Mouse (Mus musculus) G1E (cell line): ENCODE measurements around the gene Cog5.

Experiments
- CTCF ChIP-seq: IDR thresholded peaks from 2 replicates; pipeline ENCODE4 v1.5.1; 2012; ENCODE audit warnings: low read depth, low read length, inconsistent platforms, mixed read lengths
- POLR2AphosphoS5 ChIP-seq: IDR thresholded peaks from 2 replicates; pipeline ENCODE4 v1.6.1; 2012; ENCODE audit warnings: low read depth, low read length, inconsistent platforms; ENCODE audit not compliant: insufficient replicate concordance
- TAL1 ChIP-seq: conservative IDR thresholded peaks from 2 replicates; pipeline ENCODE4 v1.6.1; 2012; ENCODE audit warnings: low read depth, low read length, inconsistent platforms, mixed read lengths

DNA sequence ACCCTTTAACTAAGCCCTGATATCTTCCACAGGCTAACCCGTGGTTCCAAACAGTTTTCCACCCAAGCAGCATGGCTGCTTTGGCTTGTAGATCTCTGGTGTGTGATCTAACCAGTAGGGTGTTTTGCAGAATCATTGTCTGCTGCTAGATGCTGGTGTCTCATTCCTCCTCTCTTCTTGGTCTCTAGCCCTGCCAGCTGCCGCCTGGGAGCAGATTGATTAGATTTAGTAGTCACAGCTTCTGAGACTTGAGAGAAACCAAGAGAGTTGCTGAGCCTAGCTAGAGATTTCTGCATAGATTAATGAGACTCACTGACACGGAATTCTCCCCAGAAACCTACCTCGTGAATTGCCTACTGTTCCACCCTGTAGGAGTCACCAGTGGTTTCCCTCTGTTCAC is 230.4 kb downstream of the Cog5 start:
- no peak for TF ChIP-seq CTCF
- TF ChIP-seq TAL1: no peak
- TF ChIP-seq POLR2AphosphoS5: no peak
